Mouse (Mus musculus) forebrain, embryonic 15.5 days (tissue): Measurements from ENCODE around the gene Rita1. TPM values are rescaled to one million over a fixed set of nuclear protein-coding genes. Genes with fewer than 3 reads are reported as not detected.
A peak's percentile ranks its signal among the peaks of the same experiment; 100 is the strongest.

ENCODE experiments used
- ATAC-seq: fragments of 200-750 bp; cut with Nextera tagmentation; replicated peaks from 2 replicates; pipeline ENCODE4 v1.8.0; 2017; ENCODE audit warnings: mild to moderate bottlenecking, moderate TSS enrichment, moderate library complexity
- H3K27ac ChIP-seq: fragments of 300-500 bp; sonication (generic); replicated peaks from 2 replicates; pipeline ENCODE4 v1.5.1; 2015; ENCODE audit warnings: mild to moderate bottlenecking, inconsistent platforms
- H3K27me3 ChIP-seq: fragments of 300-500 bp; sonication (generic); 2 replicates; pipeline ENCODE4 v1.6.1; 2015; ENCODE audit warnings: inconsistent platforms
- H3K36me3 ChIP-seq: fragments of 300-500 bp; sonication (generic); 2 replicates; pipeline ENCODE4 v1.6.1; 2015; ENCODE audit warnings: mild to moderate bottlenecking, inconsistent platforms
- H3K4me1 ChIP-seq: fragments of 300-500 bp; sonication (generic); 2 replicates; pipeline ENCODE4 v1.6.1; 2015; ENCODE audit warnings: inconsistent platforms
- H3K4me2 ChIP-seq: fragments of 300-500 bp; sonication (generic); replicated peaks from 2 replicates; pipeline ENCODE4 v1.6.1; 2015; ENCODE audit warnings: mild to moderate bottlenecking, inconsistent platforms
- H3K4me3 ChIP-seq: fragments of 300-500 bp; sonication (generic); 2 replicates; pipeline ENCODE4 v1.5.1; 2015; ENCODE audit warnings: mild to moderate bottlenecking, inconsistent platforms
- H3K9ac ChIP-seq: fragments of 300-500 bp; sonication (generic); replicated peaks from 2 replicates; pipeline ENCODE4 v1.6.1; 2015; ENCODE audit warnings: mild to moderate bottlenecking, inconsistent platforms
- H3K9me3 ChIP-seq: fragments of 300-500 bp; sonication (generic); 2 replicates; pipeline ENCODE4 v1.6.1; 2016; ENCODE audit warnings: inconsistent platforms
- WGBS: fragments of 180-500 bp; shearing (Covaris S2); methylation state at CpG from one replicate; pipeline ENCODE4 v1.1.7; 2015; ENCODE audit warnings: mixed read lengths; 5-methylcytosine and 5-hydroxymethylcytosine counted together
- polyA plus RNA-seq: library from polyadenylated mRNA; unstranded; fragments of >200 nt; fragmentation: Nextera tagmentation; extraction: Ambion mirVana; gene quantifications from 2 replicates; pipeline ENCODE4 v1.2.1, GENCODE M21; 2015

Gene Rita1
- polyA plus RNA-seq, 1 experiment from 2014 or later: 23.0 TPM

DNA sequence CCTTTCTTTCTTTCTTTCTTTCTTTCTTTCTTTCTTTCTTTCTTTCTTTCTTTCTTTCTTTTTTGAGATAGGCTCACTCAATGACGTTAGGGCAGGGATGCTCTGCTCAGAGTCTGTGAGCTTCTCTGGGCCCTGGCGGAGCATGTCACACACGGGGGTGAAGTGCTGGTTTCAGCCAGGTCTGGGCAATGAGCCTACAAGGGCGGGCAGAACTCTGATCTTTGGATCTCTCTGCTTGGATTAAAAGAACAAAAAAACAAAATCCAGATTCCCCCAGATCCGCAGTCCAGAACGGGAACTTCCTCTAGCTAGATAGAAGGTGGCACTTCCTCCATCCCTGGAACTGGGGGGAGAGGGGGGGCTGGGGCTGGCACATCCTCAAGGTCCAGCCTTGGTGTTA, 33.5 kb upstream of the Rita1 start:
- 47% methylated on average over 6 of the region's 6 CpGs for WGBS
- no peak overlapping the region for H3K9ac ChIP-seq
- H3K27ac ChIP-seq: no peak overlapping the region
- H3K9me3 ChIP-seq: no peaks in the 10 kb centered on the region
- peaks cover 20% of the 10 kb centered on the region for H3K4me1 ChIP-seq
- H3K36me3 ChIP-seq: no peaks in the 10 kb centered on the region
- ATAC-seq: no peak
- no peak overlapping the region for H3K4me2 ChIP-seq
- no peak overlapping the region for H3K4me3 ChIP-seq
- H3K27me3 ChIP-seq: peaks cover 29% of the 10 kb centered on the region

DNA sequence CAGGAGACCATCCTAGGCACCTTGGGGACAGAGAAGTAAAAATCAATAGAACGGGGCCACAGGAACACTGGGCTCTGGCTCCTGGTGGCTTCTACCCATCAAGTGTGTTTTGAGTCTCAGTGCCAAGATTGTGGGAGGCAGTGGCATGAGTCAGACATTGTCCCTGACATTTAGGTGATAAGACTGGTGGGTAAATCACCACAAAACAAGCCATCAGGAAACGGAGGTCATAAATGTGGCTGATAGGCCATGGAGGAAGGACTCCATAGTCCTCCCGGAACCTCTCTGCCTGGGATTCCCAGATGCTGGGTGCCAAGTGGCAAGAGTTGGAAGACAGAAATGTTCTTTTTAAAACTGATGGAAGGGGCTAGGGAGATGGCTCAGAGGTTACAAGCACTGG, 31.8 kb upstream of the Rita1 start:
- Histone ChIP-seq H3K9ac (no peak overlapping the region), H3K4me1 (peaks cover 15% of the 10 kb centered on the region), H3K9me3 (no peaks in the 10 kb centered on the region), H3K27me3 (peaks cover 14% of the 10 kb centered on the region), H3K36me3 (no peaks in the 10 kb centered on the region), H3K27ac (no peak overlapping the region), H3K4me2 (no peak overlapping the region), H3K4me3 (no peak overlapping the region)
- WGBS: 83% methylated on average over 3 of the region's 3 CpGs
- no peak for ATAC-seq

DNA sequence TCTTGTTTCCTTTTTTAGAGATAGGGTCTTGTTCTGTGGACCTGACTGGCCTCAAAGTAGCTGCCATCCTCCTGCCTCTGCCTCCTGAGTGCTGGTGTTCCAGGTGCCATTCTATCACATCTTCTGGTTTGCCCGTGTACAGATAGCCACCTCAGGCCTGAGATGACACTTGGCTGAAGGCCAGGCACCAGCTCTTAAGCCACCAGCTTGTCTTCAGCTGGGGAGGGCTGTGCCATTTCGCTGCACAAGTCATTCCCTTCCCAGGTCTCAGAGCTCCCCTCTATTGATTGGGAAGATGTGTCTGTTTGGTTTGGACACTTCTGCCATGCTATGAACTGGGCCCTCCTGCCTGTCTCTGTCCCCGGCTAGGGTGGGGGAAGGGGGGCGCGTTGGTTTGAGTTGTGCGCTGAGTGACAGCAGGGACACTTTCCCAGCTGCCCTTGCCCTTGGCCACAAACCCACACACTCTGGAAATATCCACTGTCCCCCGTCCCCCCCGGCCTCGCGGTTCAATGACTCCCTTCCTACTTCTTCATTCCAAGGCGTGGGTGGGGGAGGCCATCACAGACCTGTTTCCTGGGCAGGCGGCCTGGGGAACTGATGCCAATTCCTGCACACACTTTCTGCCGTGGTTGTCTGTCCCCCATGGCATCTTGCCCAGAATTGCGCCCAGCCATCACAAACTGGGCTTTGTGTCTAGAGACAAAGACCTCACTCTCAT, 31.1 kb upstream of the Rita1 start:
- H3K27me3 ChIP-seq: peaks cover 7% of the 10 kb centered on the region; the same call in 1 of the 2 replicates
- 66% methylated on average over 14 of the region's 14 CpGs for WGBS
- H3K27ac ChIP-seq: no peak overlapping the region
- H3K4me3 ChIP-seq: no peak overlapping the region
- H3K9ac ChIP-seq: no peak overlapping the region
- H3K9me3 ChIP-seq: no peaks in the 10 kb centered on the region
- ATAC-seq: no peak
- no peak overlapping the region for H3K4me2 ChIP-seq
- peaks cover 8% of the 10 kb centered on the region for H3K4me1 ChIP-seq
- no peaks in the 10 kb centered on the region for H3K36me3 ChIP-seq

DNA sequence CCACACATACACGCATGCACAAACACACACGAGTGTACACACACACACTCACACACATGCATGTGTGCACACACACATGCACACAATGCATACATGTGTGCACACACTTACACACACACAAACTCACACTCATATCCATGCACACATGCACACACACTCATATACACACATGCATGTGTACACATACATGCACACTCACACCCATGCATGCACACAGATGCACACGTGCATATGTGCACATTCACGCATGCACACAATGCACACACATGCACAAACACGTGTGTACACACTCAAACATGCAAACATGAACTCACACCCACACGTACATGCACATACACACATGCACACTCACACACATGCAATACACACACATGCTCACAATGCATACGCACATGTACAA, 27.7 kb upstream of the Rita1 start:
- Histone ChIP-seq H3K4me1 (0 out of 2 replicates have a peak, but pooled peaks cover 5% of the 10 kb centered on the region), H3K4me2 (no peak overlapping the region), H3K27me3 (no peaks in the 10 kb centered on the region), H3K4me3 (no peak overlapping the region), H3K27ac (no peak overlapping the region), H3K36me3 (no peaks in the 10 kb centered on the region), H3K9ac (no peak overlapping the region), H3K9me3 (no peaks in the 10 kb centered on the region)
- ATAC-seq: no peak
- 94% methylated on average over 7 of the region's 7 CpGs for WGBS

DNA sequence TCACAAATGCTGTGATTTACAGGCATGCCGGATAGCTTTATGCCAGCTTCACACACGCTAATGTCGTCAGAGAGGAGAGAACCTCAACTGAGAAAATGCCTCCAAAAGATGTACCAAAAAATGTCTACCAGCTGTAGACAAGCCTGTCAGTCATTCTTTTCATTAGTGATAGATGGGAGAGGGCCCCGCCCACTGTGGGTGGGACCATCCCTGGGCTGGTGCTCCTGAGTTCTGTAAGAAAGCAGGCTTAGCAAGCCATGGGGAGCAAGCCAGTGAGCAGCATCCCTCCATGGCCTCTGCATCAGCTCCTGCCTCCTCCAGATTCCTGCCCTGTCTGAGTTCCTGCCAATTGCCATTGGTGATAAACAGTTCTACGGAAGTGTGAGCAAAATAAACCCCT, 23.2 kb upstream of the Rita1 start:
- Histone ChIP-seq H3K27me3 (no peaks in the 10 kb centered on the region), H3K4me2 (no peak overlapping the region), H3K27ac (no peak overlapping the region), H3K4me3 (no peak overlapping the region), H3K36me3 (no peaks in the 10 kb centered on the region), H3K4me1 (no peaks in the 10 kb centered on the region), H3K9ac (no peak overlapping the region), H3K9me3 (no peaks in the 10 kb centered on the region)
- ATAC-seq: no peak
- 84% methylated on average over 5 of the region's 5 CpGs for WGBS

DNA sequence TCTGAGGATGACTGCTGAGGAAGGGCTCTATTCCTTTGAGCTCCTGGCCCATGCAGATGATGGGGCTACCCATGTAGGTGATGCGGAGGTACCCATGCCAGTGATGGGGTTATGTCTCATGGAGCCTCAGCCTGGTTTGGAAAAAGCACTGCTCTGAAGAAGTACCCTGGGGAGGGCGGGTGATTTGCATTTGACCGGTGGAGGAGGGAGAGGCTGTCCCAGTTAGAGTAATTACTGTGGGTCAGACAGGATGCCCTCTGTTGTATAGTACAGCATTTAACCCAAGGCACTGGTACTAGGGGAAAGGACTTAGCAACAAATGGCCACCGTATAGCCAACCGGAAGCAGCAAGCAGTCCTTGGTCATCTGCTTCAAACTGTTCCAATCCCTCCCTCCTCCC, 22.5 kb upstream of the Rita1 start:
- H3K27me3 ChIP-seq: no peaks in the 10 kb centered on the region
- H3K9me3 ChIP-seq: no peaks in the 10 kb centered on the region
- H3K4me1 ChIP-seq: no peaks in the 10 kb centered on the region
- no peak overlapping the region for H3K4me2 ChIP-seq
- no peak overlapping the region for H3K4me3 ChIP-seq
- no peaks in the 10 kb centered on the region for H3K36me3 ChIP-seq
- ATAC-seq: no peak
- no peak overlapping the region for H3K9ac ChIP-seq
- no peak overlapping the region for H3K27ac ChIP-seq
- WGBS: 57% methylated on average over 5 of the region's 5 CpGs

DNA sequence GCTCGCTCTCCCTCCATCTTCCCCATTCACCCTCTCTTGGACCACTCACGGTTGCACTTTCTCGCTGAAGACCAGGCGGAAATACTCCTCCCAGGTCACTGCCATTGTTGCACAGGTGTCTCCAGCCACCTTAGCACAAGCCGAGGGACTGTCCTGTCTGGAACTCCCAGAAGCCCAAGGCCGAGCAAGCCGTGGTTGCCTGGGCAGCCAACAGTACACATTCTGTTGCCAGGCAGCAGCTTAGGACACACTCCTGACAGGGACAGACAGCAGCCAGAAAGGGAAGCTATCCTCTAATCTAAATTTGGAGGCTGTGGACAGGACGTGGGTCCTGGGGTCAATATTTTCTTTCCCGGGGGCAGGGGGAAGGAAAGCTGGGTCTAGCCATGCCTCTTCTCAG, 21.7 kb upstream of the Rita1 start, which contains the start of gene Cfap73:
Gene Cfap73 (minus strand): TSS at position 105 of the 400 bp plus-strand sequence.
- no peak within 1 kb of the TSS for H3K4me2 ChIP-seq
- H3K27me3 ChIP-seq: no peaks in the 10 kb centered on the region
- 63% methylated on average over 9 of the region's 9 CpGs for WGBS
- H3K4me1 ChIP-seq: no peaks in the 10 kb centered on the region
- ATAC-seq: no peak
- H3K27ac ChIP-seq: no peak within 1 kb of the TSS
- no peak within 1 kb of the TSS for H3K4me3 ChIP-seq
- H3K36me3 ChIP-seq: no peaks in the 10 kb centered on the region
- no peak within 1 kb of the TSS for H3K9ac ChIP-seq
- no peaks in the 10 kb centered on the region for H3K9me3 ChIP-seq

DNA sequence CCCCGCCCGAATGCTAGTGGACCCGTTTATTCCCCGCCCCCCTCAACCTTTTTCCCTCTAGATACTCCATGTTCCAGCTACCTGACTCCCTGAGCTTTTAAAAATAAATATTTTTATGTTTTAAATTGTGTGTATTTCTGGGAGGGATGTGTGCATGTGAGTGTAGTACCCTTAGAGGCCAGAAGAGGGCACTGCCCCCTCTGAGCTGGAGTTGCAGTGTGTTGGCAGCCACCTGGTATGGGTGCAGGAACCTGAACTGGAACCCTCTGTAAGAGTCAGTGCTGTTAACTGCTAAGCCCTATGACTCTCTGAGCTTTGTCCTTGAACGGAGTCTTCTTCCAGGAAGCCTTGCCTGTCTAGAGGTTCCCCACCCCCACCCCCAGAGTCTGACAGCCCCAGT, 19.5 kb upstream of the Rita1 start:
- no peak for ATAC-seq
- Histone ChIP-seq H3K9me3 (no peaks in the 10 kb centered on the region), H3K4me1 (0 out of 2 replicates have a peak, but pooled peaks cover 3% of the 10 kb centered on the region), H3K27me3 (no peaks in the 10 kb centered on the region), H3K4me3 (no peak overlapping the region), H3K27ac (no peak overlapping the region), H3K9ac (no peak overlapping the region), H3K4me2 (no peak overlapping the region), H3K36me3 (peaks cover 9% of the 10 kb centered on the region)
- WGBS: 89% methylated on average over 5 of the region's 5 CpGs

DNA sequence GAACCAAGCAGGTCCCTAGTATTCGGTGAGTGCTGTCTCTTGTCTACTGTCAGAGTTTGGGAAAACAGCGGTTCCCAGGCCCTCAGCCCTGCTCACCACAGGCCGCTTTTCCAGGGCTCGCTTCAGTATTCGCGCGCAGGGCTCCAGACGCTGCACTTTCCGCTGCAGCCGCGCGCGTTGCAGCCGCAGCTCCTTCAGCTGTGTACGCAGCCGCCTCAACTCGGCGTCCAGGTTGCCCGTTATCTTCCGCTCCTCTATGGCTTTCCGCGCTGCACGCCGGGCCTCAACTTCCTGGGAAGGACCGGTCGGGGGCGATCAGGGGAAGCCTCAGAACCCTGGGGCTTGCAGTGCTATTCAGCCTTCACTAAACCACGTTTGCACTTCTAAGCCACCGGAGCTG, 18.7 kb upstream of the Rita1 start:
- H3K27me3 ChIP-seq: no peaks in the 10 kb centered on the region
- no peak for ATAC-seq
- no peak overlapping the region for H3K9ac ChIP-seq
- no peak overlapping the region for H3K27ac ChIP-seq
- no peak overlapping the region for H3K4me3 ChIP-seq
- peaks cover 9% of the 10 kb centered on the region for H3K36me3 ChIP-seq
- H3K4me1 ChIP-seq: 0 out of 2 replicates have a peak, but pooled peaks cover 3% of the 10 kb centered on the region
- H3K9me3 ChIP-seq: no peaks in the 10 kb centered on the region
- peak overlapping the region; percentile 6; the same call in 1 of the 2 replicates for H3K4me2 ChIP-seq
- 9% methylated on average over 29 of the region's 29 CpGs for WGBS

DNA sequence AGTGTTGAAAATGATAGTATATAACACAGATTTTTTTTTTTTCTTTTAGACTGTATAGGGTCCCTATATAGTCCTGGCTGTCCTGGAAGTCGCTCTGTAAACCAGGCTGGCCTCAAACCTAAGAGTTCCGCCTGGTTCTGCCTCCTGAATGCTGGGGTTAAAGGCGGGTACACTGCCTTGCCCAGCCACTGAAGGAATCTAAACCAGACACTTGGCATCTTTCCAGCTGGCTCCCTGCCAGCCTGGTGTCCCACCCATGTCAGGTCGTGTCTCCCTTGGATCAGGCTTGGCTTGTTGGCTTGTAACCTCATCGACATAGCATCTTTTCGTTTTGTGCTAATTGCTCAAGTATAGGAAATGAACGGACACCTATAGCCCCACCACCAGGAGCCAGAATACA, 16.2 kb upstream of the Rita1 start:
- Histone ChIP-seq H3K9me3 (no peaks in the 10 kb centered on the region), H3K27me3 (no peaks in the 10 kb centered on the region), H3K4me3 (no peak overlapping the region), H3K4me1 (0 out of 2 replicates have a peak, but pooled peaks cover 3% of the 10 kb centered on the region), H3K36me3 (peaks cover 33% of the 10 kb centered on the region), H3K27ac (no peak overlapping the region), H3K4me2 (no peak overlapping the region), H3K9ac (no peak overlapping the region)
- ATAC-seq: no peak
- WGBS: 54% methylated on average over 7 of the region's 7 CpGs

DNA sequence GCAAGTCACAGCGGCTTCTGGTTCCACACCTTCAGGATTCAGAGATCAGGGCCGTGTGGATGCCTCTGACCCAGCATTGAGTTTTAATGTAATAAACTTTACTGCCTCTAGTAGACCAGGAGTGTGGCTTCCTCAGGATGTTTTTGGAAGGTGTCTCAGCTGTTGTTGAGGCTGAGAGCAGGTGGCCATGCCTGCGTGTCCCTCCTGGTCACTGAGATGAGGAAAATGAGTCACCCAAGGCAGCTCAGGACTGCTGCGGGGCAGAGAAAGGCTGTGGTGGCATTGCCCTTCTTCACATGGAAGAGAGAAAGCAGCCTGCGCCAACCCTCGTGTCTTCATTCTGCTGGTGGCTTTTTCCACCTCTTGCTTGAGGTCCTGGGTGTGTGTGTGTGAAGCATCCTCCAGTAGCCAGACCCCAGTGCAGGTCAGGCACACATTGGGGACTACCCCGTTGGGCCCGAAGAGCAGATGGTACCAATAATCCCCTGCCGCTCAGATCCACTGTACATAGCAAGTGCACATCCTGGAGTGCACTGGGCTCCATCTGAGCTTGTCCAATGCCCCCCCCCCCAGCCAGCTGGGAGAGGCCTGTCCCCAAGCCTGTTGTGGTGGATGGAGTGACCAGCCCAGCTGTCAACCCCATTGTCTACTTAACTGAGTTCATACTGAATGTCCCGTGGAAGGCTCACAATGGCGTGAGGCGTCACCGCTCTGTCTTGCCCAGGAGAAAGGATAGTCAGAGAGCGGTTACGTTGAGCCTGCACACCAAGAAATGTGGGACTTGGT, 15.3 kb upstream of the Rita1 start:
- Histone ChIP-seq H3K4me1 (0 out of 2 replicates have a peak, but pooled peaks cover 3% of the 10 kb centered on the region), H3K27me3 (no peaks in the 10 kb centered on the region), H3K36me3 (peaks cover 42% of the 10 kb centered on the region), H3K9me3 (no peaks in the 10 kb centered on the region), H3K4me3 (no peak overlapping the region), H3K9ac (no peak overlapping the region), H3K4me2 (no peak overlapping the region), H3K27ac (no peak overlapping the region)
- no peak for ATAC-seq
- WGBS: 87% methylated on average over 15 of the region's 15 CpGs

DNA sequence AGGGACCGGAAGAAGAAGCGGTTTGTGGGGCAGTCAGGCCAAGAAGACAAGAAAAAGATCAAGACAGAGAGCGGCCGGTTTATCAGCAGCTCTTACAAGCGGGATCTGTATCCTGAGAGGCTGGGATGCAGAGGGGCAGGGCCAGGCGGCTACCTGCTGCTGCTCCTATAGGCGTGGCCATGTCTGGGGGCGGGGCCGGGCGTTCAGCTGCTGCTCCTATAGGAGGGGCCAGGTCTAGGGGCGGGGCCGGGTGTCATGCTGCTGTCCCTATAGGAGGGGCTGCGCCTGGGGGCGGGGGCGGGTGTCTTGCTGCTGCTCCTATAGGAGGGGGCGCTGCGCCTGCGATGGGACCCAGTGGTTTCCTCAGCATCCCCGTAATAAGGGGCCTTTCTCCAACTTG, 14.0 kb upstream of the Rita1 start:
- H3K9me3 ChIP-seq: no peaks in the 10 kb centered on the region
- H3K4me1 ChIP-seq: peaks cover 13% of the 10 kb centered on the region; the same call in 1 of the 2 replicates
- H3K27me3 ChIP-seq: no peaks in the 10 kb centered on the region
- 25% methylated on average over 12 of the region's 19 CpGs for whole genome bisulfite sequencing
- H3K27ac ChIP-seq: no peak overlapping the region
- no peak overlapping the region for H3K4me2 ChIP-seq
- peaks cover 48% of the 10 kb centered on the region for H3K36me3 ChIP-seq
- H3K4me3 ChIP-seq: no peak overlapping the region
- no peak overlapping the region for H3K9ac ChIP-seq
- no peak; the same call in 1 of the 2 replicates for ATAC-seq
